Mouse (Mus musculus) urinary bladder, postnatal 14 days (tissue): ENCODE measurements around the gene Sema7a.
A peak's percentile ranks its signal among the peaks of the same experiment; 100 is the strongest.

ENCODE experiments used
- DNase-seq: peaks from one replicate; pipeline ENCODE4 v3.0.0; 2021; ENCODE audit warnings: low spot score

The Sema7a gene

DNA sequence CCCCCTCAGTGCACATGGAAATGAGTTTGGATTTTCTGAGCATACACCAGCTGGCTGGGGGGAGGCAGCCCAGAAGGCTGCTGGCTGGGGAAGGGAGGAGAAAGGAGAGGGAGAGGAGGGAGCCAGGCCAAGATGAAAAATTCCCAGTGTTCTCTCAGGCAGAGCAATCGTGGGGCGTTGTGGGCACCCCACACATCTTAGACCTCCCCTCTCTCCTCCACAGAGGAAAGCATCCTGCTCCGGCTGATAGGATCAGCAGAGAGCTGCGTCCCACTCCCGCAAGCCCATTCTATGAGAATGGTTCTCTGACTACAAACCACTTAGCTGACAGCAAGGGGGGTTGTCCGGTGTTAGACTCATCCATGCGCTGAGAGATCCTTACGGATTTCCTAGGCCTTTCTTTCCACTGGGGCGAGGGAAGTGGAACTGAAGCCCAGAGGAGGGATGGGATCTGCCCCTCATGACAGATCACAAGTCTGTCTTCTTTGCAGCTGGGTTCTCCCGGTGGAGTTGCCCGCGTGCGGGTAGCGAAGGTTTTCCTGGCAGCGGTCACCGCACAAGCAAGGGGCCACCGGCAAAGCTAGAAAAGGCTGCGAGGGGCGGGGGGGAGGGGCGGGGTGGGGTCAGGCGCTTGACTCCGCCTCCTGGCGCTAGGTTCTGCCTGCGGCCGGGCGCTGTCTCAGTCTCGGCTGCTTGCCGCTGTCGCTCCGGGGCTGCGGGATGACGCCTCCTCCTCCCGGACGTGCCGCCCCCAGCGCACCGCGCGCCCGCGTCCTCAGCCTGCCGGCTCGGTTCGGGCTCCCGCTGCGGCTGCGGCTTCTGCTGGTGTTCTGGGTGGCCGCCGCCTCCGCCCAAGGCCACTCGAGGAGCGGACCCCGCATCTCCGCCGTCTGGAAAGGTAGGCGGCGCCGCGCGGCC is at the start of gene Sema7a:
Gene Sema7a (plus strand): TSS at position 682 of the 918 bp plus-strand sequence.
- DNase-seq: peak; percentile 67

DNA sequence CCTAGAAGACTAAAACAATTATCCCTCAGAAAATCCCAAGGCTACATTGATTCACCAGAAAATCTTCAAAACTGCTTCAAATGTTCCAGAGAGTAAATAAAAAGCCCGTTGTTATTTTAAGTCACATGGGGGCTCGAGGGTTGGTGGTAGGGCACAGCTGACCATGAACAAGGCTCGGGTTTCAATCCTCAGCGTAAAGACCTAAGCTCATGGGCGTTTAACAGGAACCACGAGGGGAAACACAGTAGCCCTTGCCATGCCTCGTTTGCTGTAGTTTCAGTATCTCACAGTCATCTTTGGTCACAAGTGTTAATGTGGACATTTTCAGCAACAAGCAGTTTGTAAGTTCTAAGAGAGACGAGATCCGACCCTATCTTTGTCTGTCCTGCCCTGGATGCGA is 39.4 kb upstream of the Sema7a start:
- no peak for DNase-seq

DNA sequence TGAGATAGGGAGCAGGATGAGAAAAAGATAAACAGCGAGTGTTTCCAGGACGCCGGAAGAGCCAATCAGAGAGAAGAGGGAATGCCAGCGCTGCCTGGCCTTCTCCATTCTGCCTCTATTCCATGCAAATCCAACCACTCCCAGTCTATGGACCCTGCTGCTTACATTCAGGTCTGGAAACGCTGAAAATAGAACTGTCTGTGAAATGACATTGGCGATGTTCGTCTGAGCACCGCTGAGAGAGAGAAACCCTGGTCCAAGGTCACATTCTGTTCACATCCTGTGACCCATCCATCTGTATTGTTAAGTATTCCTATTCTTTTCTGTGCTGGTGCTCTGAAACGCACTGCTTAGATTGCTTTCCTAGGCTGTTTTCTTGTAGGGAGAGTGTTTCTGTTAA is 38.7 kb upstream of the Sema7a start:
- no peak for DNase-seq

DNA sequence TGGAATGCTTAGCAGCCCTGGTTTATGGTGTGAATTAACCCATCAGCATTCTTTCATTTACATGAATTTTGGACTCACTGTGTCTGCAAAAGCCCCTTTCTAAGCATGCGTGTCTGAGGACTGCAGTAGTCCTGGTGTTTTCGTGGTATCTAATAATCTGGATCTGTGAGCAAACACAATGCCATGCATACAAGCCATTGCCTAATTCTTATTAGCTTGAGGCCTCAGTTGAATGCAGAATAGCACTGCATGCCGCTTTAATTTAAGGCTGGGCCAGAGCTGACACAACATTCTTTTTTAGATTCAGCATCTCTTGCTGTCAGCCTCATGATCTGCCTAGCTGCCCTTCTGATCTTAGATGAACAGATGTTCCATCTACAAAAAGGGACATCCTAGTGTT is 38.3 kb upstream of the Sema7a start:
- DNase-seq: no peak

DNA sequence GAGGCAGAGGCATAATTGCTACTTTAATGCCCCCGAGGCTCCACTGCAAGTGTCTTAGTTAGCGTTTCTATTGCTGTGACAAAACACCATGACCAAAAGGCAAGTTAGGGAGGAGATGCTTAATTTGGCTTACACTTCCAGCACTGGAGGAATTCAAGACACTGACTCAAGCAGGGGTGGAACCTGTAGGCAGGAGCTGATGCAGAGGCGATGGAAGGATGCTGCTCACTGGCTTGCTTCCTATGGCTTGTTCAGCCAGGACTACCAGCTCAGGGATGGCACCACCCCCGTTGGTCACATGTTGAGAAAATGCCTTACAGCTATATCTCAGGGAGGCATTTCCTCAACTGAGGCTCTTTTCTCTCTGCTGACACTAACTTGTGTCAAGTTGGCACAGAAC is 37.8 kb upstream of the Sema7a start:
- no peak for DNase-seq

DNA sequence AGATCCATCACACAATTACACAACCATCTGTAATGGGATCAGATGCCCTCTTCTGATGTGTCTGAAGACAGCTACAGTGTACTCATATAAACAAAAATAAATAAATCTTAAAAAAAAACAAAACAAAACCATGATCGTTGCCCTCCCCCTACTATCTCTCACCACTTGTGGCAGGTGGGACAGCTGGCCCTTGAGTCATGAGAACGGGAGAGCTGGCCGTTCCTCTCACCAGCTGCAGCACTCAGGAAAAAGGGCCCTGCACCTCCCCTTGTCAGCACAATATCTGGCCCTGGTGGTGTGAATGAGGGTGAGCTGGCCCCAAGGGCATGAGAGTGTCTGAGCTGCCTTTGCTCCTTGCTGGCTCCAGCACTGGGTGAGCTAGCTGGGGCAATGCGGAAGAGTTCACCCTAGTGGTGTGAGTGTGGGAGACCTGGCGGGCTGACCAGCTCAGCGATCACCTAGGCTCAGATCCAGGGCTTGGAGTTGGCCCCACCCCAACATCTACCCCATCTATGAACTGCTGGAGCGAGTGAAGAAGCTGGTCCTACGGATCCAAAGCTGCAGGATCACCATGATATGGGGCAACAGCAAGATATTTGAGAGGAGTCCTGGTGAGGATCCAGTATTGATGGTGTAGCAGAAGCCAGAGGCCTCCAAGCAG is 36.2 kb upstream of the Sema7a start:
- DNase-seq: no peak

DNA sequence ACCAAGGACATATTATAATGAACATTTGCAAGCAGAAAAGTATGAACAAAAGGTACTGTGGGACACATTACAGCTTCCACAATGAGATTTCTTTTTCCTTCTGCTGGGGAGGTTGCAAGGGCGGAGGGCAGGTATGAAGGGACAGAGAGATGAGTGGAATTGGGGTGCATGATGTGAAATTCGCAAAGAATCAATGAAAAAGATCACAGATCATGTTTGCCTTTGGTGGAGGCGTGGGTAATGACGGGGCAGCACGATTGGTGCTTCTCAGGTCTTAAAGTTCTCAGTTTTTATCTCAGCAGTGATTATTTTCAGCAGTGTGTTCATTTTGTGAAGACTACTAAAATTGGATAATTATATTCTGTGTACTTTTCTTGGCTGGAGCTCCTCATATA is 35.7 kb upstream of the Sema7a start:
- DNase-seq: no peak

DNA sequence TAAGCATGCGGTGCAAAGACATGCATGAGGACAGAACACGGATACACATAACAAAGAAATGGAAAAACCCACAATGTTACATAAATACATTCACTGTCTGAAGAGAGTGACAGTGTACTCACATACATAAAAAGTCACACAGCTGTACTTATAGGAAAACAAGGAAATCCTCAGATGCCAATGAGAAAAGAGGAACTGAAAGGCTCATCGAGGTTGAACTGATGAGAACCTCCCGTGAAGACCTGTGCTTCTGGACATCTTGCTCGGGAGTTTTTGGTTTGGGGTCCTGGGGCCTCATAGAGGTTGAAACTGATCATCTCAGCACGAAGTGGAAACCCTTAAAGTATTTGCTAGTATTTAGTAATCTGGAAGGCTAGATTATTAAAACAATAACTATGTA is 32.7 kb upstream of the Sema7a start:
- no peak for DNase-seq

DNA sequence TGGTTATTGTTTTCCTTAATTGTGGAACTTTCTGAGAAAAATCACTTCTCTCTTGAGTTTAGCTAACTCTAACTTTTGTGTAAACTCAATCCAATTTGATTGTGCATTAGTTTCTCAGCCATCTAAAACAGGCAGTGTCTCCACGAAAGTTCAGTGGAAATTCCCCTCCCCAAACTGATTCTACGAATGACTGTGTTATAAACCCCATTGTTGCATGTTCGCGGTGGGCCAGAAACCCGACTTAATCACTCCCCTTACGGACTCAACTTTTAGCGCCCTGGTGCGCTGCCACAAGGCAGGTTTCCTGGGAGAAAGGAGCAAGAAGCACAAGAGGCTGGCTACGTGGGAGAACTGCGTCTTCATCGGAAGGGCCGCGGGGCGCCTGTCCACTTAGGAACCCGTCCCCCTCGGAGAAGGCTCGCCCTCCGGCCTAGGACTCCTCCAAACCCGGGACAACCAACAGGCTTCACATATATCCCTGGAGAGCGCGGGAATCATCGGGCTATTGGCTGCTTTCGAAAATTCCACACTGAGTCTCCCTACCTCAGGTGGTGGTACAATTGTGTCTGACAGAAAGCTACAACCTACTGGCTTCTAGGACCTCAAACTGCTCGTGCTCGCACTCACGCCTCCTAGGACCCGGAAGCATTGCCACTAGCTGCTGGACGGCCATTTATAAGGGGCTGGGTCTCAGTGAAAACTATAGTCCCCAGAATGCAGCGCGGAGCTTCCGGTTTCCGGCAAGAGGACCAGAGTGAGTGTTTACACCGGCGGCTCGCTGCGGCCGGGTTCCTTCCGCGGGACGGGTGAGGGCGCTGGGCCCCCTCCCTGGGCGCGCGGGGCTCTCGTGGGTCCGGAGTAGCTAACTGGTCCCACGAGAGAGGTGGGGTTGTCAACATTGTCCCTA is 29.4 kb upstream of the Sema7a start, which contains the start of gene Ubl7:
Gene Ubl7 (plus strand): TSS at position 726 of the 907 bp plus-strand sequence.
- peak; percentile 92 for DNase-seq

DNA sequence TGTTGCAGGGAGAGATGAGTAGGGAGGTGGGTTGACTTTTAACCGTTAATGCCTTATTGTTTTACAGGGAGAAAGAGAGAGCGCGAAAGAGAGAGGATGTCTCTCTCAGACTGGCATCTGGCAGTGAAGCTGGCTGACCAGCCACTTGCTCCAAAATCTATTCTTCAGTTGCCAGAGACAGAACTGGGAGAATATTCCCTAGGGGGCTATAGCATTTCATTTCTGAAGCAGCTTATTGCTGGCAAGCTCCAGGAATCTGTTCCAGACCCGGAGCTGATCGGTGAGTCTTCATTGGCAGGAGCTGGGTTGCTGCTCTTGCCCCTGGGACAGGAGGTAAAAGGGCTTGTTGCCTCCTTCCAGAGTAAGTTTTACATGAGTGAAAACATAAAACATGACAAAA is 27.3 kb upstream of the Sema7a start:
- no peak for DNase-seq

DNA sequence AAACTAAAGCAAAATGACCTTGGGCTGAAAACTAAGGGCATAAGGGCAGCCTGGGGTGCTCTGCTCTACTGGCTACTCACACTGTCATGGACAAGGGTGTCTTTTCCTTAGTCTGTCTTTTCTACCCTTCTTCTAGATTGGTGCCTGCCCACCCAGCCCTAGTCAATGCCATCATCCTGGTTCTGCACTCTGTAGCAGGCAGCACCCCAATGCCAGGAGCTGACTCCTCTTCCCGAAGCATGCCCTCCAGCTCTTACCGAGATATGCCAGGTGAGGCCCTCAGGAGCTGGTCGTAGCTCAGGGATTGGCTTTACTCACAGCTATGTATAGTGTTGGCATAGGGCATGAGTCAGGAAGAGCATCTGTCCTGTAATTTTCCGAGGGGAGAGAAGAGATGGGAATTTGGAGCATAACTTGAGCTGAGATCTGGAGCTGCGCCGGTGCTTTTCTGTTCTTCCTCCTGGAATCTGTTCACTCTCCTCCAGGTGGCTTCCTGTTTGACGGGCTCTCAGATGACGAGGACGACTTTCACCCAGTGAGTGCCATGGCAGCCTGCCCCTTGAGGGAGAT is 18.3 kb upstream of the Sema7a start:
- DNase-seq: no peak

DNA sequence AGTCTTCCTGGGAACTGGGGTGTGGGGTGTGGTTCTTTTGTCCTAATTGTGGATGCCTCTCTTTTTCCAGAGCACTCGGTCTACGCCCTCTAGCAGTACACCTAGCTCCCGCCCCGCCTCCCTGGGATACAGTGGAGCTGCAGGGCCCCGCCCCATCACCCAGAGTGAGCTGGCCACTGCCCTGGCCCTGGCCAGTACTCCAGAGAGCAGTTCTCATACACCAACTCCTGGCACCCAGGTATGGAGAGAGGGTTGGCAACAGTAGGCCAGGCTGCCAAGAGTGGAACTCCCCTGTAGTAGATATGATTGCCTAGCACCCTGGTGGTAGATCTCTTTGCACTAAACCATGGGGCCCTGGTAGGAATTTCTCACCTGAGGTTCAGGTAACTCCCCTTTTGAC is 17.5 kb upstream of the Sema7a start:
- DNase-seq: no peak

DNA sequence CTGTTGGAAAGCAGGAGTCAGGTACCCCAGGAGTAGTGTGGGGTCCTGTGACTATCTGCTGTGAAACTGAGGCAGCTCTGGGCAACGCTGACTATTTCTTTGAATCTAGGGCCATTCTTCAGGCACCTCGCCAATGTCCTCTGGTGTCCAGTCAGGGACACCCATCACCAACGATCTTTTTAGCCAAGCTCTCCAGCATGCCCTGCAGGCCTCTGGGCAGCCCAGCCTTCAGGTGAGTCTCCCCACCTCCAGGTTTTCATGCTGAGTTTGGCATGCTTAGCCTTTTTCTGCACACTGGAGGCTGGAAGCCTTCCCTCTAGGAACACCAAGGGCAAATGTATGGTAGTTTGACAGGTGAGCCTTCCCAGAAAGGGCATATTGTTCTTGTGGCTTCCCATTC is 16.9 kb upstream of the Sema7a start:
- DNase-seq: no peak

DNA sequence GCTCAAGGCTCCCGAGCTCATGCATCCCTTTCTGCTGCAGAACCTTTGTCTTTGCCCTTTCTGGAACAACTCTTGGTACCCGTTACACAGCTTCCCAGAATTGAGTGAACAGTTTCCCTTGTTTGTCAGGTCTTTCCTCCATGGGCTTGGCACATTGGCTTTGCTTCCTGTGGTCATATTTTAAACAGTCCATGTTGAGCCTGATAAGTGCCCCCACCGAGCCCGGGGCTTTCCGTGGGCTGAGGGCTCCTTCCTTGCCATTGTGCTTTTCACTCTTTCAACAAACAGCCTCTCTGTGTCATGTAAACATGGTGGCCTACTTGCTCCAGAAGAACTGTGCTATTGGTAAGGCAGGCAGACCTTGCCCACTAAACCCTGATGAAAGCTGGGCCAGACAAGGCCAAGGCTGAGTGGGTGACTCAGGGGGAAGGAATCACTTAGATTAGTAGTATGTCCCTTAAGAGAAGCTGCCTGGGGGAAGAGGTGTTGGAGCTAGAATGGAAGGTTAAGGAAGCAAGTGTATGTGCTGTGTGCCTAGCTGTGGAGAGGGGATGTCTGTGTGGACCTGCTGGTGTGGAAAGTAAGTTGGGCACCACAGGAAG is 8.6 kb upstream of the Sema7a start:
- no peak for DNase-seq

DNA sequence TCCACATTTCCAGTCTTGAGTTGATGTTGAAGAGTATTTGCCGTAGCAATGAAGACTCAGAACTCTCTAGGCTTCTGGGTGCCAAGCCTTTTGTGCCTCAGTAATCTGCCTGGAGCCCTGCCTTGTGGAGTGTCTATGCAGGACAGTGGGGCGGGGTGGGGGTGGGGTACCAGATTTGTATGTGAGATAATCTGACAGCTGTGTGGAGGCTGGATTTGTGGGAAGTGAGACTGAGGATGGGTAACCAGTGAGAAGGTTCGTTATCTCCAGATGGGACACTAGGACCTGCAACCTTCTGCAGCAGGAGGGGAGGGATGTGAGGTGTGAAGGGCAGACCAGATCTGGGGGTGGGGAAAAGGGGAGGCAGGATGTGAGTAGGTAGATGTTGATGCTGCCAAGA is 7.7 kb upstream of the Sema7a start:
- no peak for DNase-seq

DNA sequence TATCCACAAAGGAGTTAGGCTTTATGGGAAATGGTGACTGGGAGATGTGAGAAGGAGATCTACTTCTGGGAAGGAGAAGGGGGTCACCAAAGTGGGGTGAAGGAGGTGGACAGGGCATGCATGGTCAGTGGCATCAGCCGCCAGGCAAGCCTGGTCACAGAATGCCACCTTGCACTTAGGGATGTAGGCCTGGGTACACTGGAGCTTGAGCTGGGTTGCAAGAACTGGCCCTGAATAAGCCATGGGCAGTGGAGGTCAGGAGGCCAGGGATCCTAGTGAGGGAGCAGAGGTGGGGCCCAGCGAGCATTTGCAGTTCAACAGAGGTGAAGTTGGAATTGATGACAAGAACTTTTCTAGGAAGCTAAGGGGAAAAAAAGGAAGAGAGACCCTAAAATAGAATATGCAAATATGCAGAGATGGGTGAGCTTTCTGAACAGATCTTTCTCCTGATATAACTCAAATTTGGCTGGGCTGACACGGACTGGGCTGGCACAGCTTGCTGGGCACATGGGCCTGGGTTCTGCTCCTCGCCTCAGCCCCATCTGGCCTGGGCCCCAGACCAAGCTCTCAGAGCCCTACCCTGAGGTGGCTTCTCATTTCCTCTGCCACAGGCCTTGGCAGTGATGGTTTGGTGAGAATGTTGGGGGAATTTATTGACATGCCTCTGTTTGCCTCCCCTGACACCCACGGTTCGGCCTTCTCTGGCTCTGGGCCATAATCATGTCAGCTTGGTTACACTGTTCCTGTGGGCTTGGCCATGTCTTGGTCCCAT is 6.9 kb upstream of the Sema7a start:
- no peak for DNase-seq

DNA sequence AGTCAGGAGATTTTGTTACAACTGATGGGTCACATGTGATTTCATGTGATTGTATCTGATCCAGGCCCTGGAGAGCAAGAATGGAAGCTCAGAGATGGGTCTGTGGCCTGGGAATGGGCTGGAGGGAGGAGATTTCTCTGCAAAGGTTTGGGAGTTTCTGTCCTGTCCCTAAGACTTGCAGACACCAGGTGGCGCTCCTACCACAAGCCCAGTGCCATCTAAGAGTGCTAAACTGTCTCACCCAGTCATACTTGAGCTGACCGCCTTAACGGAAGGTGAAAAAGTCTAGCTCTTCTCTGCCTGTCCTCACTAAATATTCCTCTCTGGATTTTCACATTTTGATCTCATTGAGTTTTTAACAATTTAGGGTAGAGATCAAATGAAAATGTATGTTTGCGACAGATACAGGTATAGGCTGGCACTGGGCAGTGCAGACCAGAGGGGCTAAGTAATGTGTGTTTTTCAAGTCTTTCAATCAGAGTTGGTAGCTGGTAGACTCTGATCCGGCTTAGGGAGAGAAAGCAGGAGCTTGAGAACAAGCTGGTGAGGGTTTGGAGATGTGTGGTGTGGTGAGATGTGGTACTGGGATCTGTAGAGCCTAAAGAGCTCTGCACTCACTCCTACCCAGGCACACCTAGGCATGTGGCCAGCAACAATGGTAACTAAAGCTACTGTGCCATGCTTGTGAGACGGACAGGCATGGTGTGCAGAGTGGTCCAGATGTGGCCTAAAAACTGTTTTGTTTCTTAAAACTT is 4.1 kb upstream of the Sema7a start:
- DNase-seq: peak; percentile 90

DNA sequence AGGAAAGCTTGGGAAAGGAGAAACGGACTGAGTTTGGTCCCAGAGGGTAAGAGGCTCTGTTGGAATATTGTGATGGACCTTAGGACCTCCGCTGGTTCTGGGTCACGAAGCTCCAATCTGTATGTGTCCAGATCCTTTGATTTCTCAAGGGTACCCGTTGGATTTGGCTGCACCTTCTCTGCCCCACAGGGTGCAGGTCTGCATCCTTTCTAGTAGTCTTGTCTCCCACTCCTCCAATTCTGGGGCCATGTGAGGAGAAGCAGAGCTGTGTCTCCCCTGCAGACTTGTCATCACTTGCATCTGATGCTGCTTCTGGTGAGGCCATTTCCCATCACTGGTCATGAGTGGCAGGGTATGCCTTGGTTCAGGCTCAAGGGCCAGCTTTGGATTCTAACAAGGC is 2.7 kb upstream of the Sema7a start:
- no peak for DNase-seq

DNA sequence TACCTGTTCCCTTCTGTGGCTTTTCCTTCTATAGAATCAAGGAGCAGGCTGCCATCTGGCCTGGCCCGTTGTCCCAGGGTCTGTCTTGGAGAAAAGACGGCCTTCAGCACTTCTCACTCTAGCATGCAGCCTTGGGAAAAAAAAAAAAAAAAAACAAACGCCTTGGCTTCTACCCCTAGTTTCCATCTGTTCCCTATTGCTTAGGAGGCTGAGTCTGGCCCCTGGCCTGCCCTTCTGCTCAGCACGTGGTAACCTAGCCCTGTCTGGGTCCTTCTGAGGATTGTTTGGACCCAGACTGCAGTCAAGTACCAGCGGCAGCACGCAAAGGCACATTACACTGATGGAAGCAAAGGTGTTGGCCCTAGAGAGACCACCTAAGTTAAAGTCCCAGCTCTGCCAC is 2.3 kb upstream of the Sema7a start:
- DNase-seq: no peak
